Mouse (Mus musculus) liver, embryonic 11.5 days (tissue): ENCODE measurements around the gene Hist1h2bf. TPM values are rescaled to one million over a fixed set of nuclear protein-coding genes. Genes with fewer than 3 reads are reported as not detected.
"Not testable (repeated sequence)": the region's sequence is repeated elsewhere in the genome, so short reads cannot be mapped to it uniquely, and the experiment has no call there.

Experiments
- ATAC-seq: fragments of 200-750 bp; cut with Nextera tagmentation; replicated peaks from 2 replicates; pipeline ENCODE4 v1.8.0; 2017; ENCODE audit warnings: moderate number of reproducible peaks, mild to moderate bottlenecking, moderate TSS enrichment, moderate library complexity; ENCODE audit not compliant: low FRiP score
- DNase-seq: peaks from one replicate; pipeline ENCODE4 v3.0.0-alpha.2; 2017; ENCODE audit warnings: low spot score
- H3K27ac ChIP-seq: fragments of 300-500 bp; sonication (generic); 2 replicates; pipeline ENCODE4 v1.5.1; 2014; ENCODE audit warnings: mild to moderate bottlenecking, low read depth, low read length, control low read depth
- H3K27me3 ChIP-seq: fragments of 300-500 bp; sonication (generic); replicated peaks from 2 replicates; pipeline ENCODE4 v1.6.1; 2014; ENCODE audit warnings: low read length, mixed read lengths; ENCODE audit not compliant: control insufficient read depth, insufficient read depth
- H3K36me3 ChIP-seq: fragments of 300-500 bp; sonication (generic); 2 replicates; pipeline ENCODE4 v1.6.1; 2014; ENCODE audit warnings: mild to moderate bottlenecking, low read length, moderate library complexity, mixed read lengths; ENCODE audit not compliant: control insufficient read depth, insufficient read depth
- H3K4me1 ChIP-seq: fragments of 300-500 bp; sonication (generic); replicated peaks from 2 replicates; pipeline ENCODE4 v1.6.1; 2014; ENCODE audit warnings: low read length, mixed read lengths; ENCODE audit not compliant: control insufficient read depth, insufficient read depth
- H3K4me2 ChIP-seq: fragments of 300-500 bp; sonication (generic); 2 replicates; pipeline ENCODE4 v1.6.1; 2014; ENCODE audit warnings: mild to moderate bottlenecking, control low read depth, moderate library complexity
- H3K4me3 ChIP-seq: fragments of 300-500 bp; sonication (generic); 2 replicates; pipeline ENCODE4 v1.5.1; 2014; ENCODE audit warnings: low read depth, low read length, control low read depth
- H3K9ac ChIP-seq: fragments of 300-500 bp; sonication (generic); 2 replicates; pipeline ENCODE4 v1.6.1; 2014; ENCODE audit warnings: low read depth, low read length, control low read depth
- H3K9me3 ChIP-seq: fragments of 300-500 bp; sonication (generic); 2 replicates; pipeline ENCODE4 v1.6.1; 2016; ENCODE audit warnings: low read length, inconsistent platforms, mixed read lengths; ENCODE audit not compliant: control insufficient read depth
- WGBS: fragments of 180-500 bp; shearing (Covaris S2); extraction: QIAGEN DNeasy Blood & Tissue Kit; methylation state at CpG from one replicate; pipeline ENCODE4 v1.1.7; 2014; 5-methylcytosine and 5-hydroxymethylcytosine counted together
- polyA plus RNA-seq: library from polyadenylated mRNA; unstranded; fragments of >200 nt; fragmentation: Nextera tagmentation; extraction: Ambion mirVana; gene quantifications from 2 replicates; pipeline ENCODE4 v1.2.1, GENCODE M21; 2014

The Hist1h2bf gene
- polyA plus RNA-seq, 1 experiment from 2014 or later = 1.8 TPM

DNA sequence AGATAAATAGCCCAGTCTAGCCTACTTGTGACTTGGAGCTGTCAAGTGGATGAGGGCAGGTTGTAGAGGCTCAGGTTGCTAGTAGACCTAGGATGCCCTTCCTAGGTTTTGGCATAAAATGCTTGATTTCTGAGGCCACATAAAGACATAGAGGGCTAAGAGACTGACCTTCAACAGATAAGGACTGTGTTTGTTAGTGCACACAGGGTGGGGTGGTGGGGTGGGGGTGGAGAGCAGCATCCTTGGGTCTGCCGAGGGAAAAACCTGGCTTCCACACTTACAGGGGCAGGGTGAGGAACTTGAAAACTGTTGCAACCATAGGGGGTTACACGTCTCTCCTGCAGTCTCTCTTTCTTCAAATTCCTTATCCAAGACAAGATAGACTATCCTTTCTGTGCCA, 21.2 kb upstream of the Hist1h2bf start:
- Histone ChIP-seq H3K4me2 (peak overlapping the region; percentile 20; the same call in 1 of the 2 replicates), H3K4me3 (no peak overlapping the region), H3K27ac (peak overlapping the region; percentile 75; the same call in 1 of the 2 replicates), H3K4me1 (peaks cover 32% of the 10 kb centered on the region), H3K36me3 (no peaks in the 10 kb centered on the region), H3K9me3 (no peaks in the 10 kb centered on the region), H3K9ac (peak overlapping the region; percentile 26), H3K27me3 (no peaks in the 10 kb centered on the region)
- DNase-seq (no peak), ATAC-seq (0 out of 2 replicates have a peak, but pooled peaks have one; percentile 27)
- WGBS = 45% methylated on average over 2 of the region's 2 CpGs

DNA sequence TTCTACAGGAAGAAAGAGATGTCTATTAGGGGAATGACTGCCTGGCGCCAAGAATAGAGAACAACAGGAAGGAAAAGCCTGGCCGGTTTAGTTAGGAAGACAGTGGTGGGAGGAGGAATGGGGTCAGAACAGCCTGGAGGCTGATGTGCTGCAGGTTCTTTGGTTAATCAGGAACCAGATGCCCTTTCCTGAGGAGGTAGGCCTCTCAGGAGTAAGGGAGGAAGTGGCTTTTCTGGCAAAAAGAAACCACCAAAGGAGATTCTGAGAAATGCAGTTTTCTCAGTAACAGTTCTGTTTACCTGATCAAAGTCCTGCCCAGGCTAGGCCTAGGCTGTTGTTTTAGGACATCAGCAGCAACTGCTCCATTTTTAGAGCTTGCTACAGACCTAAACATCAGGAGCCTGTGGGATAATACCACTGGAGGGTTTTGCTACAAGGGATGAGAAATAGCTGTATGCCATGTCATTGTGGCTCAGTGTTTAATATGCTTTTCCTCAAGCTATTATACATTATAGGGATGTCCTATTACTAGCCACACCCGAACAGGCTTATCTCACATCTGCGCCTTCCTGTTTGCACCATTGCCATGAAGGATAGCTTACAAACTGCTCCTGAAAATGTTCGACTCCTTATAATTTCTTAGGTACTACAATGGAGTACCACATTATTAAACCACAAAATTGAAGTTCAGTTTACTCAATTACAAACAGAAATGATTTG, 19.2 kb upstream of the Hist1h2bf start:
- peaks cover 32% of the 10 kb centered on the region for H3K4me1 ChIP-seq
- ATAC-seq (no peak), DNase-seq (no peak)
- H3K27me3 ChIP-seq = no peaks in the 10 kb centered on the region
- H3K9me3 ChIP-seq = no peaks in the 10 kb centered on the region
- H3K36me3 ChIP-seq = no peaks in the 10 kb centered on the region
- H3K9ac ChIP-seq = no peak overlapping the region
- no peak overlapping the region for H3K4me3 ChIP-seq
- 45% methylated on average over 5 of the region's 5 CpGs for whole genome bisulfite sequencing
- peak overlapping the region; percentile 58 for H3K27ac ChIP-seq
- no peak overlapping the region for H3K4me2 ChIP-seq

DNA sequence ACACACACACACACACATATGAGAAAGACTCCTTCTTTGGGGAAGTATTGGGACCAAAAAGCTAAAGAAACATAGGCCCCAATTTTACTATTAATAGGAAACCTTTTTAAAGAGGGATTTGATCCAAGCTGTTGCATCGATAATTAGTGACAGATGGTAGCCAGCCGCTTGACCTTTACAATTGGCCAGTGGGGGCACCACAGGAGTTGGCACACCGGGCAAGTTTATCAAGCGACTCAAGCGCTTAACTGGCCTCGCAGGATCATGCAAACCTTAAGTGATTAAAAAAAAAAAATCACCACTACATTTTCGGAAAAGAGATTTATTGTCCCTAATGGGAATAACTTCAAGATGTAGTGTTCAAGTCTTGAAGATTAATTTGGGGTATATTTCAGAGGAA, 18.6 kb upstream of the Hist1h2bf start:
- H3K27ac ChIP-seq = no peak overlapping the region; the same call in 1 of the 2 replicates
- H3K9ac ChIP-seq = no peak overlapping the region
- no peaks in the 10 kb centered on the region for H3K9me3 ChIP-seq
- ATAC-seq (no peak), DNase-seq (no peak)
- no peak overlapping the region for H3K4me2 ChIP-seq
- WGBS = 82% methylated on average over 7 of the region's 7 CpGs
- H3K4me1 ChIP-seq = peaks cover 32% of the 10 kb centered on the region
- no peaks in the 10 kb centered on the region for H3K27me3 ChIP-seq
- H3K36me3 ChIP-seq = no peaks in the 10 kb centered on the region
- H3K4me3 ChIP-seq = no peak overlapping the region

DNA sequence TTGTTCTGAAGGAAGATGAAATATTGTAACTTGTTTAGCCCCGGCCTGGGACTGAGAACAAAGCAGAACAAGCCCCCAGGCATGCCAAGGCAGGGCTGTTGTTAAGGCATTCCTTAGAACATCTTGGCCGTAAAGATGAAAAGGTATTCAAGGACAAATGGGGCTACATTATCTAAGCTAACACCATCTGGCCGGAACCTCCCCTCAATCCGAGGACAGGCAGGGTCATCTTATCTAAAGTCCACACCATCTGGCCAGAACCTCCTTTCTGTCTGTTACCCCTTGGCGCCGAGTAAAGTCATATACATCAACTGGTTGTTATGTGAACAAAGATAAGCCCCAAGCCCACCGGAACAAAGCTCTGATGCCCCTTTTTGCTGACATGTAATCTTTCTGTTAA, 17.9 kb upstream of the Hist1h2bf start:
- WGBS = 62% methylated on average over 7 of the region's 7 CpGs
- not testable (repeated sequence) for H3K27ac ChIP-seq, H3K4me3 ChIP-seq, ATAC-seq, H3K9me3 ChIP-seq, H3K27me3 ChIP-seq, H3K4me2 ChIP-seq, DNase-seq, H3K36me3 ChIP-seq, H3K9ac ChIP-seq
- H3K4me1 ChIP-seq = peaks cover 35% of the 10 kb centered on the region

DNA sequence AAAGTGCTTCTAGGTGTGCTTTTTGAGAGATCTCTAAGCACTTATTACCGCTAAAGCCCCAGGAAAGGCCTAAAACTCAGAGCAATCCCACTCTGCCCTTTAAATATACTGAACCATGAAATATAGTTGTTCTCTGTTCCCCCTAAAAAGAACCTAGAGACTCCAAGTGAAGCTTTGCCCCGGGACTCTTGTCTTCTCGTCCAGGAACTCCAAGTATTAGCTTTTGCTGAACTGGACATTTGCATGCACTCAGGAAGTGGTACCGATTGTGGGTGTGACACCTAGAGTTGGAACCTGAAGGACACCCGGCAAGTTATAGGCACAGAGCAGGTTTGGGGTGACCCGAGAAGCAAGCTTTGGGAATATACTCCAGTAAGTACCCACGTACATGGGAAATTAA, 17.2 kb upstream of the Hist1h2bf start:
- Histone ChIP-seq H3K9me3 (no peaks in the 10 kb centered on the region), H3K4me1 (peaks cover 37% of the 10 kb centered on the region), H3K27me3 (no peaks in the 10 kb centered on the region), H3K27ac (no peak overlapping the region), H3K36me3 (no peaks in the 10 kb centered on the region), H3K9ac (no peak overlapping the region), H3K4me3 (no peak overlapping the region), H3K4me2 (no peak overlapping the region)
- 95% methylated on average over 7 of the region's 7 CpGs for WGBS
- ATAC-seq (no peak), DNase-seq (no peak)

DNA sequence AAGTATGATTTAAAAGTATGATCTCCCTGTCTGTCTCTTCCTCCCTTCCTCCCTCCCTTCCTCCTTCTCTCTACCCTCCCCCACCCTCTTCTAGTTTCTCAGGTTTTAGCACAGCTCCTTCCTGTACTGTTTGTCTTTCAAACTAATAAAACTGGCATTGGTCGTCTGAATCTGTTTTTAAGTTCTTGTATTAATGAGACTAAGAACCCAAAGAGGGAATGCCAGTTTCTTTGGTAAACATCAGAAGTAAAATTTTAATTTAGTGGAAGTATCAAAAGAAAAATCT, 12.9 kb upstream of the Hist1h2bf start:
- Histone ChIP-seq H3K4me2 (peak overlapping the region; percentile 87), H3K27me3 (no peaks in the 10 kb centered on the region), H3K9ac (peak overlapping the region; percentile 75), H3K4me3 (peak overlapping the region; percentile 43), H3K36me3 (no peaks in the 10 kb centered on the region), H3K9me3 (no peaks in the 10 kb centered on the region), H3K4me1 (peaks cover 27% of the 10 kb centered on the region), H3K27ac (peak overlapping the region; percentile 100)
- DNase-seq = no peak
- ATAC-seq = no peak
- WGBS = 16% methylated on average over 1 of the region's 1 CpGs

DNA sequence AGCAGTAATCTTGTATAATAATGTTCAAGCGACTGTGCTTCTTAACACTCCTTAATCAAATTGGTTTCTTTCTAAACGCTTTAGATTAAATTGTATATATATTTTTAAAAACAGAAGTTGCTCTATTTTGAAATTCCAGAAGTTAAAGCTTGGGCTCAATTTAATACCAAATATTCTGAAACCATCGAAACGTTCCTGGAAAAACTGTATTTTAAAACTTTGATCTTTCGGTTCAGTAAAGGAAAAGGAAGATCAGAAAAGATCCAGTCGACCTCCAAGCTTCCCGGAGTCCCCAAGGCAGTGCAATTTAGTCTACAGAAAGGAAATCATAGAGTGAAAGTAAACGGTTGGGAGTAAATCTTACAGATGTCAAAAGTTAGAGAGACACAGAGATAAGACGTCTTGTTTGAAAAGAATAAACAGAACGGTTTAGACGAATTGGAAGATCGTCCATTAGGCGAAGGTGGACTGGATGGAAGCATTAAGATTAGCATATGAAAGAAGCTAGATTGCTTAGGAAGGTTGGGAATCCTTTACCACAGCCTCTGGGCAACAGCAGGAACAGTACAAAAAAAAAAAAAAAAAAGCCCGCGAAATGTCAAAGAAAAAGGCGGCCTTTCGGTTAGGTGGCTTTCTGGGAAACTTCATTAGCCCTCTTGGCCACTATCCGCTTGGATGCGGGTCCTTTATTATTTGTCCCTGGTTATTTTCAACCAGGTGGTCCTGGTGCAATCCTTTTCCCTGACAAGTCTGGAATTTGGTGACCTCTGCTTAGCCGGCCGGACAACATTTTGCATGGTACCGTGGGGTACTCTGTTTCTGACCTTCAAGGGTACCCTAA, 12.3 kb upstream of the Hist1h2bf start:
- Histone ChIP-seq H3K4me1 (peaks cover 28% of the 10 kb centered on the region), H3K9me3 (no peaks in the 10 kb centered on the region), H3K27me3 (no peaks in the 10 kb centered on the region), H3K4me3 (peak overlapping the region; percentile 43), H3K36me3 (no peaks in the 10 kb centered on the region), H3K27ac (peak overlapping the region; percentile 100), H3K4me2 (peak overlapping the region; percentile 87), H3K9ac (peak overlapping the region; percentile 75)
- DNase-seq = no peak
- ATAC-seq = no peak
- WGBS = 3% methylated on average over 22 of the region's 22 CpGs

DNA sequence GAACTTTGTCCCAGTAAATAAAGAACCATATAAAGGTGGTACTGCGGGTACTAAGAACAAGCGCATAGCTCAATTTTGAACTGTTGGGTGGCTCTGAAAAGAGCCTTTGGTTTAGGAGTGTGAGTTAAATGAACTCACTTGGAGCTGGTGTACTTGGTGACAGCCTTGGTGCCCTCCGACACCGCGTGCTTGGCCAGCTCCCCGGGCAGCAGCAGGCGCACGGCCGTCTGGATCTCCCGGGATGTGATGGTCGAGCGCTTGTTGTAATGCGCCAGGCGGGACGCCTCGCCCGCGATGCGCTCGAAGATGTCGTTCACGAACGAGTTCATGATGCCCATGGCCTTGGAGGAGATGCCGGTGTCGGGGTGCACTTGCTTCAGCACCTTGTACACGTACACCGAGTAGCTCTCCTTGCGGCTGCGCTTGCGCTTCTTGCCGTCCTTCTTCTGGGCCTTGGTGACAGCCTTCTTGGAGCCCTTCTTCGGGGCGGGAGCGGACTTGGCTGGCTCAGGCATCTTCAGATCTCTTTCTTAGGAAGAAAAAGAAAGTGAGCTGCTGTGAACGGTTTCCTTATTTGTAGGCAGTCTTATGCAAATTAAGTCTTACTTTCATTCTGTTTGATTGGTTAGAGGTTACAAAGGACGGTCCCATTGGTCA, 11.6 kb upstream of the Hist1h2bf start:
- H3K4me2 ChIP-seq = peak overlapping the region; percentile 87
- H3K9ac ChIP-seq = peak overlapping the region; percentile 69
- H3K27me3 ChIP-seq, H3K9me3 ChIP-seq, H3K36me3 ChIP-seq: not testable (repeated sequence)
- ATAC-seq (peak; percentile 80), DNase-seq (peak; percentile 72)
- WGBS = 2% methylated on average over 20 of the region's 36 CpGs
- peaks cover 31% of the 10 kb centered on the region for H3K4me1 ChIP-seq
- peak overlapping the region; percentile 100 for H3K27ac ChIP-seq
- H3K4me3 ChIP-seq = peak overlapping the region; percentile 52
